Mouse (Mus musculus) thymus, postnatal 10 days (tissue): ENCODE results near the gene Slc23a2.

Source experiments
- DNase-seq, 2 experiments: peaks; one replicate each; pipeline ENCODE4 v3.0.0; 2021; ENCODE audit warnings: low spot score in 2 of 2

The Slc23a2 gene

GRCm38 (mm10) chr2:132098365-132098764 lies 46.5 kb downstream of the Slc23a2 start:
- no peak for DNase-seq

- no peak for DNase-seq
These were observed 48.3 kb downstream of the Slc23a2 start for GRCm38 (mm10) chr2:132096582-132096981.

DNA sequence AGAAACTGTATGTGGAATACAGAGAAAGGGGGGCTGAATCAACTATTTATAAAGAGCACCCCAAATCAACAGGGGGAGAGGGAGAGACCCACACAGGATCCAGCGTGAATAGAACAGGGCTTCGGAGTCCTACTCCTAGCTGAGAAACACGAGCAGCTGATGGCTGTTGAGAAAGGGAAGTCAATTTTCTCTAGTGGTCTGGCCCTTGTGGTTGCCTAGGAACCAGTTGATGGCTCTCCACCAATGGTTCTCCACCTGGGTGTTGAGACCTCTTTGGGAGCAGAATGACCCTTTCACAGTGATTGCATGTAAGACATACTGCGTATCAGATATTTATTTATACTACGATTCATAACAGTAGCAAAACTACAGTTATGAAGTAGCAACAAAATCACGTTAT lies 49.1 kb downstream of the Slc23a2 start:
- DNase-seq = no peak

GRCm38 (mm10) chr2:132094441-132095230 lies 50.3 kb downstream of the Slc23a2 start:
- DNase-seq = no peak

GRCm38 (mm10) chr2:132093739-132094138 lies 51.2 kb downstream of the Slc23a2 start:
- no peak for DNase-seq

- no peak for DNase-seq
These were observed 51.6 kb downstream of the Slc23a2 start for GRCm38 (mm10) chr2:132093298-132093697.

- no peak for DNase-seq
These were observed 52.2 kb downstream of the Slc23a2 start for GRCm38 (mm10) chr2:132092722-132093121.

DNA sequence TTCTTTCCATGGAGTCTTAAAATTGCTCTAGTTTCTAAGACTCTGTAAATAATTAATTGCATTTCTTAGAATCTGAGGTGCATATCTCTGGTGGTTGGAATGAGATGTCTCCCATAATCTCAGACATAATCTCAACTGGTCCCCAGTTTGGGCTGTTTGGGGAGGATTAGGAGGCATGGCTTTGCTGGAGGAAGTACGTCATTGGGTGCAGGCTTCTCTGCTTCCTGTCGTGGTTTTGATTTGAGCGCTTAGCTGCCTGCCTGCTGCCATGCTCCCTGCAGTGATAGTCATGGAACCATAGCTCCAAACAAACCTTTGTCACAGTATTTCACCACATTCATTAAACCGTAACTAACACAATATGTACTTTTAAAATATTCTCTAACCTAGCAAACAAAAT lies 53.2 kb downstream of the Slc23a2 start:
- DNase-seq = no peak

DNA sequence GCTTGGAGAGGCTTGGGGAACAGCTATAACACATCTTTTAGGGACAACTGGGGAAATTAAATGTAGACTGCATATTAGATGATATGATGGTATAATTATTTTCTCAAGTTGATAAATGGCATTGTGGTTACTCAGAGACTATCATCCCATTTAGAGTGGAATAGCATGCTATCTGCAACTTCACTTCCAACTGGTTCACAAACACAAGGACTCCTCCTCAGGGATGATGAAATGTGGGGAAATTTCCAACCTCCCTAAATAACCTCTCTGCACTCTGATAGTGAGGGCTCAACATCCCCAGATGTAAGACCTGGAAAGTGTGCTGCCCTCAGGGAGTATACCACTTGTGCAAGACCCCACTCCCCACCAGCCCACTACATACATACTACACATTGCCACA lies 60.1 kb downstream of the Slc23a2 start:
- DNase-seq = no peak

- no peak for DNase-seq
These were observed 60.5 kb downstream of the Slc23a2 start for GRCm38 (mm10) chr2:132084396-132084795.

DNA sequence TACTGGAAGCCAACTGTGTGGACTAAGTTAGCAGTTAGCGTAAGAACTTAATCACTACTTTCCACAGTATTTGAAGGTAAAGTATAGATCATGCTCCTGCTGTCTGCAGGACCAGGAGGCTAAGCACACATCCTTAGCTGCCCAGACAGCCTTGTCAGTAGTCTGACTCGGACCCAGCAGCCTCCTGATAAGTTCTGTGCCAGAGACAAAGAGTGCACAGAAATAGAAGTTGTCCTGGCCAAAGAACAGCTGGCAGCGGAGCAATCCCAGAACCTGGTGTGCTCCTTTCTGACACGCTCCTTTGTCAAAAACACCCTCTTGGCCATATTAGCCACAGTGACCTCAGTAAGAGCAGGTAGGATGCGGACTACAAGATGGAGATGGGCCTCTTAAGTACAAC lies 65.8 kb downstream of the Slc23a2 start:
- DNase-seq = no peak

GRCm38 (mm10) chr2:132073052-132073451 lies 71.9 kb downstream of the Slc23a2 start:
- no peak for DNase-seq

- DNase-seq = no peak
These were observed 74.7 kb downstream of the Slc23a2 start for GRCm38 (mm10) chr2:132069985-132070735.

DNA sequence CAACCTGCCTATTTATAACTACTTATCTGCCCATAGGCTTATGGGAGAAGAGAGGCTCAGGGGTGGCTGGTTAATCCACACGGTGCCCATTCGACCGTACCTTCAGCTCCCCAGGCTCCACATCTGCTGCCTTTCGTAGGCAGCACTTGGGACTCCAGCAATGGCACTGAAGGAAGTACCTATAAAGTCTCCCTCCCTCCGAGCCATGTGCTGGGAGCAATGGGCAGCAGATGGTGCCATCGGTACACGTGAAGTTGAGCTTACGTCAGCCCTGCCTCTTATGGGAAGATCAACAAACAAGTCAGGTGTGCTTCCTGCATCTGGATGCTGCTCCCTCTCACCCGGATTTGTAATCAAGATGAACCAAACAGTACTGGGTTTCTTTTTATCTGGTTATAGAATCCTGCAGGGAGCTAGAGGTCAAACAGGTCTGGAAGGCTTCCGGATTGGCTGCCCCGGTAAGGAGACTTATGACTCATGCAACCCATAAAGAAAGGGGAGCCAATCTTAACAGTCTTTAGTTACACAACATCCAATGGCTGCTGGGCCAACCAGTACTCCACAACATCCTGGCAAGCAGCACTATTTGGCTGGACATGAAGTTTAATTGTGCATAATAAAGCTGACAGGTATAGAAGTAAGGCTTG lies 80.6 kb downstream of the Slc23a2 start:
- DNase-seq = no peak

- no peak for DNase-seq
These were observed 81.1 kb downstream of the Slc23a2 start for GRCm38 (mm10) chr2:132063776-132064175.

GRCm38 (mm10) chr2:132061884-132062283 lies 83.0 kb downstream of the Slc23a2 start:
- no peak for DNase-seq

DNA sequence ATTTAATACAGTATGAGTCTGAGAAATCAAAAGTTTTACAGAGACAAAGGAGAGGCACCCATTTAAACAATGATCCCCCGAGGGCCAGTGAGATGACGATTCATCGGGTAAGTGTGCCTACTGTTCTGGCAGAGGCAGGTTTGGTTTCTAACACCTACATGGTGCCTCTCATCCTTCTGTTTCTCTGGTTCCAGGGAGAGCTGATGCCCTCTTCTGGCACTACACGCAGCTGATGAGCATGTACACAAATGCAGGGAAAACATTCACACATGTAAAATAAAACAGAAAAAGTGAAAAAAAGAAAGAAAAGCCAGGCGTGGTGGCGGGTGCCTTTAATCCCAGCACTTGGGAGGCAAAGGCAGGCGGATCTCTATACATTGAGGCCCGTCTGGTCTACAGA lies 85.0 kb downstream of the Slc23a2 start:
- DNase-seq = no peak

- DNase-seq = no peak
These were observed 89.6 kb downstream of the Slc23a2 start for GRCm38 (mm10) chr2:132055349-132055753.

DNA sequence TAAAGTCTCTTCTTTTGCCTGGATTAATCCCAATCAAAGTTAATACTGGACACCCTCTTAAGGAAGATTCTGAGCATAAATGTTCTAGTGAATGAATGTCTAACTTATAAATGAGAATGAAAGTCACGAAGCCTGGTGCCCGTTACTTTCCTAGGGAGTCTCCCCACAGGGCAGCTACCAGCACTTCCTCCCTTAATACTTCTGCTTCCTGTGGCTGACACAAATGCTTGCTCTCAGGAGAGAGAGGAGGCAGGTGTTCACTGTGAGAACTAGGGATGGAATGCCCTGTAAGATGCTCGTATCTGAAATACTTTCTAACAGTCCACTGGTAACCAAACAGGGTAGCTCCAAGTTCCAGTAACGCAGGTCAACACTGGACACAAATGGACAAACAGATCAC lies 91.1 kb downstream of the Slc23a2 start:
- DNase-seq = no peak

- DNase-seq = no peak
These were observed 93.1 kb downstream of the Slc23a2 start for GRCm38 (mm10) chr2:132051798-132052197.

- no peak for DNase-seq
These were observed 95.0 kb downstream of the Slc23a2 start for GRCm38 (mm10) chr2:132049921-132050320.

DNA sequence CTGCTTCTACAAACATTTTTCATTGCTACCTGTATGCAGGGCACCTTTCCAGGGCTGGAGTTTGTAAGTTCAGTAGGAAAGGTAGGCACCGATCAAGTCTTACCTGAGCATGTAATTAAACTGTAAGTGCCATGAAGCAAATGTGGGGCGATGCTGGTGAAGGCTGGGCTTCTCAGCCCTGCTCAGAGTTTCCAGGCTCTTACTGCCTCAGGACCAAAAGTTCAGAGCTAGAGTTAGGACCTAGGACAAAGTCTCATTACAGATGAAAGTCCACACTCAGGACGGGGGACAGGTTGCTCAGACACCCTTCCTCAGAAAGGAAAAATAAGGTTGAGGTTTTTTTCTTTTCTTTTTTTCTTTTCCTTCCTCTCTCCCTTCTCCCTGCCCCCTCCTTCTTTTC lies 95.4 kb downstream of the Slc23a2 start:
- no peak for DNase-seq
